Mouse (Mus musculus) macrophage (primary cell): ENCODE measurements around the gene Fbxl2. TPM values are rescaled to one million over a fixed set of nuclear protein-coding genes. Genes with fewer than 3 reads are reported as not detected.

Source experiments
- H3K27ac ChIP-seq: fragments of 350-480 bp; formaldehyde crosslinking; 2 replicates; pipeline ENCODE4 v1.9.0; 2021
- H3K36me3 ChIP-seq: fragments of 350-480 bp; formaldehyde crosslinking; 2 replicates; pipeline ENCODE4 v1.9.0; 2021; ENCODE audit errors: inconsistent target
- H3K4me3 ChIP-seq: fragments of 350-480 bp; formaldehyde crosslinking; 2 replicates; pipeline ENCODE4 v1.9.0; 2021; ENCODE audit errors: inconsistent target
- H3K79me2 ChIP-seq: fragments of 350-480 bp; formaldehyde crosslinking; 2 replicates; pipeline ENCODE4 v1.9.0; 2021; ENCODE audit errors: inconsistent target
- WGBS: methylation state at CpG from one replicate; pipeline ENCODE4 v1.1.7; 2026; ENCODE audit warnings: inconsistent platforms; ENCODE audit not compliant: missing documents; 5-methylcytosine and 5-hydroxymethylcytosine counted together
- polyA plus RNA-seq: library from polyadenylated mRNA; stranded (reverse); fragments of 250-400 nt; gene quantifications from 3 replicates; pipeline ENCODE4 v1.2.4, GENCODE M21; 2018; ENCODE audit warnings: inconsistent platforms

Gene Fbxl2
- polyA plus RNA-seq, 1 experiment from 2014 or later, result 4.1 TPM

GRCm38 (mm10) chr9:113931375-113932099 lies 114.5 kb downstream of the Fbxl2 start:
- peak overlapping the region; percentile 42 for H3K27ac ChIP-seq
- H3K36me3 ChIP-seq, result no peaks in the 10 kb centered on the region
- H3K79me2 ChIP-seq, result peaks cover 48% of the 10 kb centered on the region
- under 1% methylated on average over 79 of the region's 91 CpGs for WGBS
- peak overlapping the region; percentile 50 for H3K4me3 ChIP-seq

- Histone ChIP-seq H3K27ac (peak within 1 kb of the TSS; percentile 74), H3K36me3 (no peaks in the 10 kb centered on the region), H3K4me3 (peak within 1 kb of the TSS; percentile 50), H3K79me2 (peaks cover 40% of the 10 kb centered on the region)
- under 1% methylated on average over 41 of the region's 86 CpGs for WGBS
Measured at GRCm38 (mm10) chr9:113930534-113931374, 115.2 kb downstream of the Fbxl2 start, which contains the start of gene Ubp1. TSS of gene Ubp1 (plus strand) at chr9:113930934.

DNA sequence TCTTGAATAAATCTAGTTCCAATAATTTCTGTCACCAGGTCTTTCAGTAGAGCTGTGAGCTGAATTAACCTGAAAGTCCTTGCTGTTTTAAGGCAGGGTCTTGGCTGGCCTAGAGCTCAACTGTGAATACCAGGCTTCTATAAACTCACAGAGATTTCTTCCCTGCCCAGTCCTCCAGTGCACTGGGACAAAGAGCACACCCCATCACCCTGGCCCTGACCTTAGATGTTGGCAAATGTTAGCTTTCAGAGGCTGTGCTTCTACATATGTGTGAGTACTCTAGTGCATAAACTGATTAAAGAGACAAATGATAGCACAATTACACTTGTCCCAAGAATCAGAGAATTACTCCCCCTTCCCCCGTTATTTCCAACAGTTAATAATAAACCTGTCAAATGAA lies 116.3 kb downstream of the Fbxl2 start:
- WGBS, result 100% methylated on average over 1 of the region's 1 CpGs
- peak overlapping the region; percentile 74; the same call in 1 of the 2 replicates for H3K27ac ChIP-seq
- H3K79me2 ChIP-seq, result peaks cover 29% of the 10 kb centered on the region
- peak overlapping the region; percentile 36; the same call in 1 of the 2 replicates for H3K4me3 ChIP-seq
- no peaks in the 10 kb centered on the region for H3K36me3 ChIP-seq

DNA sequence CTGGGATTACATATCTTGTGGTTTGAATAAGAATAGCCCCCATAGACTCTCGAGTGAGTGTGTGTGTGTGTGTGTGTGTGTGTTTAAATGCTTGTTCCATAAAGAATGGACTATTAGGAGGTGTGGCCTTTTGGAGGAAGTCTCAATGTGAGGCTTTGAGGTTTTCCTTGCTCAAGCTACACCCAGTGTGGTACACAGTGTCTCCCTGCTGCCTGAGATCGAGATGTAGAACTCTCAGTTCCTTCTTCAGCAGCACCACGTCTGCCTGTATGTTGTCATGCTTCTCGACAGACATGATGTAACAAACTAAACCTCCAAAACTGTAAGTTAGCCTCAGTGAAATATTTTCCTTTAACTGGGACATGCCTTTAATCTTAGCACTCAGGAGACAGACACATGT lies 117.4 kb downstream of the Fbxl2 start:
- H3K4me3 ChIP-seq, result no peak overlapping the region
- H3K27ac ChIP-seq, result peak overlapping the region; percentile 63
- 0 out of 2 replicates have a peak, but pooled peaks cover 4% of the 10 kb centered on the region for H3K36me3 ChIP-seq
- WGBS, result 0% methylated on average over 4 of the region's 4 CpGs
- H3K79me2 ChIP-seq, result peaks cover 19% of the 10 kb centered on the region

DNA sequence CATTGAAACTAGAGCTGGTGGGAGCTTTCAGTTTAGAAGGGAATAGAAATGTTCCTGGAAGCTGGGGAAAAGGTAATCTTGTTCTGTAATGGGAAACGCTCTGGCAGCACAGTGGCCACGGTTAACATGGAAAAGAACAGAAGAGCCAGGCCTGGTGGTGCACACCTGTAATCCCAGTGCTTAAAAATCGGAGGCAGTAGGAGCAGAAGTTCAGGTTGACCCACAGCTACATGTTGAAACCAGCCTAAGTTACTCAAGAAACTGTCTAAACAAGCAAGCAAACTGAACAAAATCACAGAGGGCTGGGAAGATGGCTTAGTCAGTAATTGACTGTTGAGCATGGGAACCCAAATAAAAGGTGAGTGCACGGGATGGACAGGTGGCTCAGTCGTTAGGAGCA lies 121.1 kb downstream of the Fbxl2 start:
- Histone ChIP-seq H3K36me3 (0 out of 2 replicates have a peak, but pooled peaks cover 16% of the 10 kb centered on the region), H3K27ac (no peak overlapping the region), H3K4me3 (no peak overlapping the region), H3K79me2 (no peaks in the 10 kb centered on the region)
- WGBS, result 88% methylated on average over 5 of the region's 5 CpGs

- H3K4me3 ChIP-seq, result no peak overlapping the region
- H3K36me3 ChIP-seq, result peaks cover 27% of the 10 kb centered on the region; the same call in 1 of the 2 replicates
- H3K79me2 ChIP-seq, result no peaks in the 10 kb centered on the region
- no peak overlapping the region for H3K27ac ChIP-seq
- 97% methylated on average over 5 of the region's 5 CpGs for WGBS
Measured at GRCm38 (mm10) chr9:113922677-113923076, 123.3 kb downstream of the Fbxl2 start.

DNA sequence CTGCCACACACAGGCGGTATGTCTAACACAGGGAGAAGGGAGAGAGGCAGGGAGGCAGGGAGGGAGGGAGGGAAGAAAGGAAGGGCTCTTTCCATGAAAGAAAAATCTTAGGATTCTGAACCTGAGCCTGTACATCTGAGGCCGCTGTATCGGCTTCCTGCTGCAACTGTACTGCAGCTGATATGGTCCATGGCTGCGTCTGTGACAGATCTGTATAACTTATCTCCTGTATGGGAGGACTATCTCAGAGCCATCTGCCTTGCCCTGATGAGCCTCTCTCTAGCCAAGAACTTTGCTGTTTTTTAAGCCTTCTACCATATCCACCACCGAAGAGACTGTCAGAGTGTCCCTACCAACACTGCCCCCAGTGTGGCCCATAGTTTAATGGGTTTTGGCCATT lies 130.2 kb downstream of the Fbxl2 start:
- no peak overlapping the region for H3K4me3 ChIP-seq
- WGBS, result 98% methylated on average over 5 of the region's 5 CpGs
- no peak overlapping the region for H3K27ac ChIP-seq
- no peaks in the 10 kb centered on the region for H3K79me2 ChIP-seq
- H3K36me3 ChIP-seq, result peaks cover 38% of the 10 kb centered on the region

Other genes starting within 250 kb of the Fbxl2 start
- 26.0 to 36.0 TPM (median 32.5 TPM) in 3 replicates for gene Ubp1, start 115.3 kb downstream of the Fbxl2 start, polyA plus RNA-seq
- not detected in 3 replicates for gene Susd5, start 10.9 kb upstream of the Fbxl2 start, polyA plus RNA-seq